Mouse (Mus musculus) C3H10T1/2 (cell line): ENCODE results near the gene Sigirr. TPM values are rescaled to one million over a fixed set of nuclear protein-coding genes. Genes with fewer than 3 reads are reported as not detected.

Experiments
- polyA plus RNA-seq, 2 experiments: library from polyadenylated mRNA; unstranded; fragments of >200 nt; fragmentation: generic; extraction: Trizol; gene quantifications; one replicate each; pipeline ENCODE4 v1.2.1; 2012; ENCODE audit warnings: missing spikeins in 2 of 2

Gene Sigirr
- 1 to 10 TPM; 3.7 to 6.1 TPM for polyA plus RNA-seq

GRCm38 (mm10) chr7:141099911-141100691 is at the start of gene Sigirr:
Sigirr (minus strand) TSS chr7:141100572.

GRCm38 (mm10) chr7:141122245-141122644 is 21.9 kb upstream of the Sigirr start, which contains the start of gene Ptdss2:
Ptdss2 (plus strand) TSS chr7:141122382.

GRCm38 (mm10) chr7:141117636-141118035 is 17.3 kb upstream of the Sigirr start, which contains the start of gene Ano9:
Ano9 (minus strand) TSS chr7:141117806.

GRCm38 (mm10) chr7:141077841-141078240 is 22.5 kb downstream of the Sigirr start, which contains the start of gene Pkp3:
Pkp3 (plus strand) TSS chr7:141078218.

GRCm38 (mm10) chr7:141060426-141061242 is 39.7 kb downstream of the Sigirr start, which contains the start of gene B4galnt4:
B4galnt4 (plus strand) TSS chr7:141061104.

Other genes starting within 250 kb of the Sigirr start
- not detected for gene Gm45785, start 244.2 kb downstream of the Sigirr start, polyA plus RNA-seq
- gene Ric8a, start 243.6 kb downstream of the Sigirr start, polyA plus RNA-seq = 10 to 100 TPM; 19.4 to 29.0 TPM
- gene Bet1l, start 243.0 kb downstream of the Sigirr start, polyA plus RNA-seq = 10 to 100 TPM; 11.9 to 31.0 TPM
- 100 to 1,000 TPM in 1 of 2 experiments, 10 to 100 TPM in 1; 91.3 to 207 TPM for gene Psmd13, start 218.6 kb downstream of the Sigirr start, polyA plus RNA-seq
- gene Sirt3, start 218.3 kb downstream of the Sigirr start, polyA plus RNA-seq = 10 to 100 TPM in 1 of 2 experiments, 1 to 10 TPM in 1; 7.5 to 19.5 TPM
- gene Cox8b, start 200.1 kb downstream of the Sigirr start, polyA plus RNA-seq = not detected
- under 1 TPM in 1 of 2 experiments, not detected in 1; 0.02 TPM for gene Nlrp6, start 179.7 kb downstream of the Sigirr start, polyA plus RNA-seq
- 10 to 100 TPM; 13.7 to 29.8 TPM for gene Pgghg, start 159.2 kb downstream of the Sigirr start, polyA plus RNA-seq
- gene Ifitm5, start 150.3 kb downstream of the Sigirr start, polyA plus RNA-seq = 1 to 10 TPM in 1 of 2 experiments, under 1 TPM in 1; 0.25 to 2.7 TPM
- under 1 TPM; 0.14 to 0.58 TPM for gene Gm45717, start 144.6 kb downstream of the Sigirr start, polyA plus RNA-seq
- 1,000 to 10,000 TPM; 1,155 to 1,564 TPM for gene Ifitm2, start 144.6 kb downstream of the Sigirr start, polyA plus RNA-seq
- 10 to 100 TPM; 12.2 to 27.4 TPM for gene Ifitm1, start 133.4 kb downstream of the Sigirr start, polyA plus RNA-seq
- gene Ifitm3, start 89.8 kb downstream of the Sigirr start, polyA plus RNA-seq = 1,000 to 10,000 TPM; 1,553 to 1,705 TPM
- 1 to 10 TPM; 2.5 to 4.3 TPM for gene Ifitm6, start 82.6 kb downstream of the Sigirr start, polyA plus RNA-seq
- not detected for gene Gm17387, start 71.4 kb downstream of the Sigirr start, polyA plus RNA-seq
- gene B4galnt4, start 39.5 kb downstream of the Sigirr start, polyA plus RNA-seq = 1 to 10 TPM; 3.9 to 4.3 TPM
- 1 to 10 TPM; 1.8 to 6.9 TPM for gene Pkp3, start 22.4 kb downstream of the Sigirr start, polyA plus RNA-seq
- not detected for gene Ano9, start 17.2 kb upstream of the Sigirr start, polyA plus RNA-seq
- 10 to 100 TPM; 18.4 to 33.3 TPM for gene Ptdss2, start 21.8 kb upstream of the Sigirr start, polyA plus RNA-seq
- 100 to 1,000 TPM; 241 to 367 TPM for gene Rnh1, start 72.3 kb upstream of the Sigirr start, polyA plus RNA-seq
- 100 to 1,000 TPM; 103 to 394 TPM for gene Hras, start 93.4 kb upstream of the Sigirr start, polyA plus RNA-seq
- 1 to 10 TPM; 1.1 to 9.3 TPM for gene Lrrc56, start 93.6 kb upstream of the Sigirr start, polyA plus RNA-seq
- under 1 TPM; 0.01 to 0.06 TPM for gene Lmntd2, start 113.5 kb upstream of the Sigirr start, polyA plus RNA-seq
- 10 to 100 TPM; 18.3 to 22.5 TPM for gene Rassf7, start 115.3 kb upstream of the Sigirr start, polyA plus RNA-seq
- gene Phrf1, start 128.2 kb upstream of the Sigirr start, polyA plus RNA-seq = 10 to 100 TPM; 37.5 to 55.7 TPM
- gene Irf7, start 165.9 kb upstream of the Sigirr start, polyA plus RNA-seq = 1 to 10 TPM in 1 of 2 experiments, under 1 TPM in 1; 0.70 to 6.4 TPM
- under 1 TPM in 1 of 2 experiments, not detected in 1; 0.04 TPM for gene Cdhr5, start 176.2 kb upstream of the Sigirr start, polyA plus RNA-seq
- gene Sct, start 178.6 kb upstream of the Sigirr start, polyA plus RNA-seq = not detected
- gene Drd4, start 191.4 kb upstream of the Sigirr start, polyA plus RNA-seq = under 1 TPM in 1 of 2 experiments, not detected in 1; 0.04 TPM
- 10 to 100 TPM; 21.2 to 45.8 TPM for gene Deaf1, start 227.1 kb upstream of the Sigirr start, polyA plus RNA-seq
- 10 to 100 TPM; 27.0 to 32.8 TPM for gene Tmem80, start 227.2 kb upstream of the Sigirr start, polyA plus RNA-seq
- 1 to 10 TPM in 1 of 2 experiments, under 1 TPM in 1; 0.15 to 1.3 TPM for gene Eps8l2, start 238.3 kb upstream of the Sigirr start, polyA plus RNA-seq